Mouse (Mus musculus): ENCODE measurements at regions not wholly inside any gene's neighbourhood (a gene's known extent, or its start where the extent isn't known, plus 50 kb on each side); places are given as distances from the start of the nearest gene placed in this dataset.

DNA sequence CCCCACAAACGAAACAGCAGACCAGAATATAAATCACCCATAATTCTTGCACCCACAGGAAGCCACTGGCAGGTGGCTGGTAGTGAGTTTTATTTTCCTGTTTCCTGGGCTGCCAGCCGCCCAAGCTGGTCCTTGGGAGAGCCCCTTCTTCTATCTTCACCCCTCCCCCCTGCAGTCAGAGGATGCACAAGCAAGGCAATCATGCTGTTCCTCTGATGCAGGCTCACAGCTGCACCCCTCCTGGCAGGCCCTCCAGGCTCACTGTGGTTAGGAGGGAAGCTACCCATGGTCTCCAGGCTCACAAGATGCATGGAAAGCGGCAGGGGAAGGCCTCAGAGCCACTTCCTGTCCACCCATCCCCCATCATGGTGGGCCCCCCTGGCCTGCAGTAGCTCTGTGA is 79.3 kb upstream of the Aldh1b1 start:
- TF ChIP-seq CTCF (IDR thresholded peaks at IDR 0.05; ENCODE audit: low read depth) (no peak), EP300 (optimal IDR thresholded peaks at IDR 0.05) (no peak)

All from stomach, postnatal 0 days (tissue).